Mouse (Mus musculus) embryonic facial prominence, embryonic 12.5 days (tissue): Measurements from ENCODE around the gene Tmcc2. TPM values are rescaled to one million over a fixed set of nuclear protein-coding genes. Genes with fewer than 3 reads are reported as not detected.

Experiments
- ATAC-seq: fragments of 200-750 bp; cut with Nextera tagmentation; 2 replicates; pipeline ENCODE4 v1.8.0; 2017; ENCODE audit not compliant: insufficient number of reproducible peaks, insufficient read depth, low FRiP score, low TSS enrichment
- H3K27ac ChIP-seq: fragments of 300-500 bp; sonication (generic); 2 replicates; pipeline ENCODE4 v1.5.1; 2016; ENCODE audit warnings: mild to moderate bottlenecking
- H3K27me3 ChIP-seq: fragments of 300-500 bp; sonication (generic); 2 replicates; pipeline ENCODE4 v1.6.1; 2016; ENCODE audit warnings: mild to moderate bottlenecking, moderate library complexity
- H3K36me3 ChIP-seq: fragments of 300-500 bp; sonication (generic); 2 replicates; pipeline ENCODE4 v1.6.1; 2016; ENCODE audit warnings: mild to moderate bottlenecking
- H3K4me1 ChIP-seq: fragments of 300-500 bp; sonication (generic); 2 replicates; pipeline ENCODE4 v1.6.1; 2016
- H3K4me2 ChIP-seq: fragments of 300-500 bp; sonication (generic); replicated peaks from 2 replicates; pipeline ENCODE4 v1.6.1; 2016; ENCODE audit warnings: mild to moderate bottlenecking, moderate library complexity
- H3K4me3 ChIP-seq: fragments of 300-500 bp; sonication (generic); 2 replicates; pipeline ENCODE4 v1.5.1; 2016; ENCODE audit warnings: mild to moderate bottlenecking
- H3K9ac ChIP-seq: fragments of 300-500 bp; sonication (generic); 2 replicates; pipeline ENCODE4 v1.6.1; 2016; ENCODE audit warnings: mild to moderate bottlenecking, moderate library complexity
- H3K9me3 ChIP-seq: fragments of 300-500 bp; sonication (generic); 2 replicates; pipeline ENCODE4 v1.6.1; 2016; ENCODE audit warnings: mild to moderate bottlenecking, moderate library complexity
- WGBS: fragments of 180-500 bp; shearing (Covaris S2); methylation state at CpG from one replicate; pipeline ENCODE4 v1.1.7; 2016; 5-methylcytosine and 5-hydroxymethylcytosine counted together
- polyA plus RNA-seq: library from polyadenylated mRNA; unstranded; fragments of >200 nt; fragmentation: Nextera tagmentation; extraction: Ambion mirVana; gene quantifications from 2 replicates; pipeline ENCODE4 v1.2.1, GENCODE M21; 2016

Tmcc2 gene
- polyA plus RNA-seq, 1 experiment from 2014 or later, result 22.1 TPM

GRCm38 (mm10) chr1:132333675-132334141, 57.4 kb downstream of the Tmcc2 start:
- H3K9me3 ChIP-seq, result no peaks in the 10 kb centered on the region
- H3K4me1 ChIP-seq, result peaks cover 25% of the 10 kb centered on the region
- H3K36me3 ChIP-seq, result no peaks in the 10 kb centered on the region
- 0% methylated on average over 4 of the region's 4 CpGs for WGBS
- ATAC-seq, result peak; percentile 68
- H3K27me3 ChIP-seq, result no peaks in the 10 kb centered on the region
- peak overlapping the region; percentile 1; the same call in 1 of the 2 replicates for H3K9ac ChIP-seq
- H3K4me3 ChIP-seq, result no peak overlapping the region
- no peak overlapping the region for H3K4me2 ChIP-seq
- peak overlapping the region; percentile 75 for H3K27ac ChIP-seq

GRCm38 (mm10) chr1:132333201-132333600, 57.9 kb downstream of the Tmcc2 start:
- Histone ChIP-seq H3K9me3 (no peaks in the 10 kb centered on the region), H3K4me1 (peaks cover 25% of the 10 kb centered on the region), H3K4me3 (no peak overlapping the region), H3K36me3 (no peaks in the 10 kb centered on the region), H3K9ac (no peak overlapping the region), H3K27ac (peak overlapping the region; percentile 75; the same call in 1 of the 2 replicates), H3K27me3 (no peaks in the 10 kb centered on the region), H3K4me2 (no peak overlapping the region)
- 10% methylated on average over 2 of the region's 2 CpGs for WGBS
- ATAC-seq, result no peak

- Histone ChIP-seq H3K9me3 (no peaks in the 10 kb centered on the region), H3K4me3 (no peak overlapping the region), H3K9ac (no peak overlapping the region), H3K36me3 (no peaks in the 10 kb centered on the region), H3K27ac (no peak overlapping the region), H3K4me1 (peaks cover 36% of the 10 kb centered on the region), H3K4me2 (no peak overlapping the region), H3K27me3 (no peaks in the 10 kb centered on the region)
- WGBS, result 86% methylated on average over 17 of the region's 17 CpGs
- ATAC-seq, result no peak
Measured at GRCm38 (mm10) chr1:132331283-132331682, 59.8 kb downstream of the Tmcc2 start.

DNA sequence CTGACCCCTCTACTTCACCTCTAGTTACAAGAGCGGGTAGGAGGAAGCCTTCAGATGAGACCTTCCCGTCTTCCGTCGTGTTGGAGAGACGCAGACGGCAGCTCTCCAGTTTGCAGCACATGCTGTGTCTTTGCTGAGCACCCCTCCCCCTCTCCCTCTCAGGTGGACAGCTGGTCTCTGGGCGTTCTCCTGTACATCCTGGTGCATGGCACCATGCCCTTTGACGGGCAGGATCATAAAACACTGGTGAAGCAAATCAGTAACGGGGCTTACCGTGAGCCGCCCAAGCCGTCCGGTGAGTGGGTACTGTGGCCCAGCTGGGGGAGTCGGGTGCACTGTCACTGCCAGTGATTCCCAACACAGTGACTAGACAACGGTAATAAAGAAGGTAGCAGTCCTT, 60.7 kb downstream of the Tmcc2 start:
- Histone ChIP-seq H3K9me3 (no peaks in the 10 kb centered on the region), H3K27me3 (no peaks in the 10 kb centered on the region), H3K4me3 (no peak overlapping the region), H3K4me2 (no peak overlapping the region), H3K4me1 (peaks cover 33% of the 10 kb centered on the region), H3K9ac (no peak overlapping the region), H3K36me3 (no peaks in the 10 kb centered on the region), H3K27ac (no peak overlapping the region)
- 86% methylated on average over 15 of the region's 15 CpGs for WGBS
- no peak for ATAC-seq

DNA sequence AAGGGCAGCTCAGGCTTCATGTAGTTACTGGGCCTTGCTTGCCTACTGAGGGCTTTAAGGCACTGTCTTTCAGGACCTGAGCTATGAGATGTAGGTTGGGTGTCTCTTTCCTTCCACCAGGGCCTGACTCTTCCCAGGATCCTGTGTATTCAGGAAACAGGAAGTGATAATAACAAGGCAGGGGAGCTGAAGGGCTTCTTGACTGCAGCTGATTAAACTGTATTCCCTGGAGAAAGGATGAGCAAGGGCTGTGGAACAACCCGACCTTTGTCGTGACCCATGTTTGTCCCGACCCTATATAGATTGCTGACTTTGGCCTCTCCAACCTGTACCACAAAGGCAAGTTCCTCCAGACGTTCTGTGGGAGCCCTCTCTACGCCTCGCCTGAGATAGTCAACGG, 61.4 kb downstream of the Tmcc2 start:
- Histone ChIP-seq H3K4me1 (peaks cover 26% of the 10 kb centered on the region), H3K9me3 (no peaks in the 10 kb centered on the region), H3K4me2 (no peak overlapping the region), H3K27ac (no peak overlapping the region), H3K9ac (no peak overlapping the region), H3K36me3 (no peaks in the 10 kb centered on the region), H3K27me3 (no peaks in the 10 kb centered on the region), H3K4me3 (no peak overlapping the region)
- ATAC-seq, result no peak
- 80% methylated on average over 7 of the region's 7 CpGs for WGBS

DNA sequence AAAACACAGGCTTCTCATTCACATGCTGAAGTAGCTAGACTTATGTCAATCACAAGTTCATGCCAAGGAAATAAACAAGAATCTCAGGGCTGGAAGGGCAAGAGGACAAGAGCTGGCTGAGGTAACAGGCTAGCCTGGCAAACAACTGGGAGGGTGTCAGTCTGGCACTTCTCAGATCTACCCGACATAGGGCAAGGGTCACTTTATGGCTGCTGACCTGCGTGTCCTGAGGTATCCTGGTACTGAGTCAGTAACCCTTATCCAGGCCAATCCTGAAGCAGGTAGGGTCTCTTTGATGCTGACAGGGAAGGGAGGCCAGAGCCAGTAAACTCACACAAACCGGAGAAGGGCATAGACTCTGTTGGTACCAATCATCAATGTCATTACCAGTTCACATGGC, 62.5 kb downstream of the Tmcc2 start:
- Histone ChIP-seq H3K4me2 (no peak overlapping the region), H3K9ac (no peak overlapping the region), H3K27ac (no peak overlapping the region), H3K36me3 (no peaks in the 10 kb centered on the region), H3K9me3 (no peaks in the 10 kb centered on the region), H3K27me3 (no peaks in the 10 kb centered on the region), H3K4me1 (peaks cover 16% of the 10 kb centered on the region), H3K4me3 (no peak overlapping the region)
- ATAC-seq, result no peak
- WGBS, result 77% methylated on average over 3 of the region's 3 CpGs

GRCm38 (mm10) chr1:132327477-132327876, 63.6 kb downstream of the Tmcc2 start:
- 85% methylated on average over 17 of the region's 17 CpGs for WGBS
- no peak overlapping the region for H3K4me3 ChIP-seq
- no peaks in the 10 kb centered on the region for H3K36me3 ChIP-seq
- no peak overlapping the region for H3K4me2 ChIP-seq
- no peak for ATAC-seq
- no peak overlapping the region for H3K27ac ChIP-seq
- H3K9ac ChIP-seq, result no peak overlapping the region
- no peaks in the 10 kb centered on the region for H3K27me3 ChIP-seq
- H3K9me3 ChIP-seq, result no peaks in the 10 kb centered on the region
- peaks cover 20% of the 10 kb centered on the region for H3K4me1 ChIP-seq

DNA sequence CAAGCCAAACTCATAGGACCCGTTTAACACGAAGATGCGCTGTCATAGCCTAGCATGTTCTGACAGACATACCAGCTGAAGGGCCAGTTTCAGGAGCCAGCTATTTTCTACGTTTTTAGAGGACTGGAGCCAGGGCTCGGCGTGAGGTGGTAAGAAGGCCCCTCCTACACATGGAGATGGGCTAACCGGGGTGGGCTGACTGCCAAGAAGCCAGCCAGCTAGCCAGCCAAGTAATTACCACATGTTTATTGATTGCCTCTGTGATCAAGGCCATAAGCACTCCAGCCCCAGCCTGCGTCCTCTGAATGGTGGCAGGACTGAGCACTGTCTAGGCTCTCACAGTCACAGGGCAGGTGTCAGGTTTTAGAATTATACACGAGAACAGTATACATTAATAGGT, 64.3 kb downstream of the Tmcc2 start:
- no peak overlapping the region for H3K4me2 ChIP-seq
- no peaks in the 10 kb centered on the region for H3K36me3 ChIP-seq
- no peaks in the 10 kb centered on the region for H3K9me3 ChIP-seq
- H3K27me3 ChIP-seq, result no peaks in the 10 kb centered on the region
- 0 out of 2 replicates have a peak overlapping the region, but pooled peaks have one; percentile 5 for H3K27ac ChIP-seq
- no peak for ATAC-seq
- WGBS, result 64% methylated on average over 9 of the region's 9 CpGs
- no peak overlapping the region for H3K9ac ChIP-seq
- H3K4me3 ChIP-seq, result no peak overlapping the region
- peaks cover 25% of the 10 kb centered on the region for H3K4me1 ChIP-seq

DNA sequence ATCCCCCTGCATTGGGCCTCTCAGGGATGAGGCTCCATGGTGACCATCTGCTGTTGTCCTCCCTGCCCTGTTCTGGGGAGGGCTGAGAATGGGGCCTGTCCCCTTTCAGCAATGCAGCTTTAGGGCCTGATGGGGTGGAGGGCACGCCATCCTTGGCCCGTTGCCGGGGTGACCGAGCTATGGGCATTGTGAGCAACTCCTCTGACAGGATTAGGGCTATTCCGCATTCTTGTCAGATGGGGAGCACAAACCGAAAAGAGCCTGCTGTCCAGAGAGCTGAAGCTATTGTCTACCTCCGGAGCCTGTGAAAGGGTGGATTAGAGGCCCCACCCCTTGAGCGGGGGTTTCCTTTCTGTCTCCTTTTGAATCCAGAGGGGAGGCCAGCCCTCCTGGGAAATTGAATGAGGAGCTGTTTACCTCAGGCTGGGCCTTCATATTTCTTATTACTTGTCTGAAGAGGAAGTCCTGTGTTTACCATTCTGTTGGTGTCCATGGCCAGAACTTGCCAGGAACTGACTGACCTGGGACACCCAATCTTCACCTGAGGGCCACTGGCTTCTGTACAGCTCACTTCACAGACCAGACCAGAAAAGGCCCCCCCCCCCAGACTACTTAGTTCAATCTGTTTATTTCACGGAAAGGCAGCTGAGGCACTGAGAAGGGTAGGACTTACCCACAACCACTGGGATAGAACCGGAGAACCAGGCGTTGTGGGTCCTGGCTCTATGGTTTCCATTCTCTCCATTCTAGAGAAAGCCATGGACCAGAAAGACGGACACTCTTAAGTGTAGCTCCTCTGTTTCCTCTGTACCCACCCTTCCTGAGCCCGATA, 68.2 kb downstream of the Tmcc2 start:
- peak; percentile 81 for ATAC-seq
- no peaks in the 10 kb centered on the region for H3K36me3 ChIP-seq
- H3K4me1 ChIP-seq, result peaks cover 36% of the 10 kb centered on the region
- no peaks in the 10 kb centered on the region for H3K9me3 ChIP-seq
- no peak overlapping the region for H3K4me2 ChIP-seq
- H3K27me3 ChIP-seq, result peaks cover 7% of the 10 kb centered on the region; the same call in 1 of the 2 replicates
- no peak overlapping the region for H3K4me3 ChIP-seq
- 27% methylated on average over 13 of the region's 13 CpGs for WGBS
- no peak overlapping the region for H3K9ac ChIP-seq
- peak overlapping the region; percentile 79 for H3K27ac ChIP-seq

- Histone ChIP-seq H3K27me3 (peaks cover 16% of the 10 kb centered on the region), H3K9me3 (no peaks in the 10 kb centered on the region), H3K4me3 (no peak overlapping the region), H3K4me1 (peaks cover 33% of the 10 kb centered on the region), H3K27ac (peak overlapping the region; percentile 75), H3K4me2 (no peak overlapping the region), H3K9ac (no peak overlapping the region), H3K36me3 (no peaks in the 10 kb centered on the region)
- WGBS, result 53% methylated on average over 7 of the region's 7 CpGs
- no peak for ATAC-seq
Measured at GRCm38 (mm10) chr1:132321821-132322580, 69.1 kb downstream of the Tmcc2 start.

GRCm38 (mm10) chr1:132319242-132319641, 71.8 kb downstream of the Tmcc2 start:
- Histone ChIP-seq H3K9ac (no peak overlapping the region), H3K4me1 (peaks cover 27% of the 10 kb centered on the region), H3K9me3 (no peaks in the 10 kb centered on the region), H3K36me3 (no peaks in the 10 kb centered on the region), H3K4me2 (no peak overlapping the region), H3K27me3 (peaks cover 38% of the 10 kb centered on the region), H3K4me3 (no peak overlapping the region), H3K27ac (peak overlapping the region; percentile 36; the same call in 1 of the 2 replicates)
- no peak for ATAC-seq
- 56% methylated on average over 5 of the region's 5 CpGs for WGBS
